Mouse (Mus musculus) spleen, adult 2 months (tissue): Measurements from ENCODE around the gene Rere. TPM values are rescaled to one million over a fixed set of nuclear protein-coding genes. Genes with fewer than 3 reads are reported as not detected.

Experiments
- DNase-seq, 2 experiments: peaks; one replicate each; pipeline versions ENCODE4 v3.0.0 to v3.0.0-alpha.2; 2012 to 2021; ENCODE audit warnings: low spot score in 2 of 2, low read depth in 1 of 2
- H3K27ac ChIP-seq: fragments of 200-500 bp; 2 replicates; pipeline ENCODE4 v1.5.1; 2012; ENCODE audit warnings: low read length, inconsistent platforms; ENCODE audit not compliant: insufficient read depth
- H3K27me3 ChIP-seq: fragments of 200-500 bp; 2 replicates; pipeline ENCODE4 v1.6.1; 2012; ENCODE audit warnings: mild to moderate bottlenecking, moderate library complexity, low read length, inconsistent platforms; ENCODE audit not compliant: control insufficient read depth, insufficient read depth
- H3K36me3 ChIP-seq: fragments of 200-500 bp; 2 replicates; pipeline ENCODE4 v1.6.1; 2012; ENCODE audit warnings: mild to moderate bottlenecking, low read length, inconsistent platforms; ENCODE audit not compliant: control insufficient read depth, insufficient read depth
- H3K4me1 ChIP-seq: fragments of 200-500 bp; 2 replicates; pipeline ENCODE4 v1.6.1; 2011; ENCODE audit warnings: inconsistent platforms; ENCODE audit not compliant: control insufficient read depth, insufficient read depth, insufficient read length
- H3K4me3 ChIP-seq: fragments of 200-500 bp; 2 replicates; pipeline ENCODE4 v1.5.1; 2011; ENCODE audit warnings: mild to moderate bottlenecking, inconsistent platforms; ENCODE audit not compliant: insufficient read depth, insufficient read length; ENCODE audit errors: extremely low read depth
- CTCF ChIP-seq: fragments of 200-500 bp; IDR thresholded peaks from 2 replicates; pipeline ENCODE4 v1.5.1; 2011; ENCODE audit warnings: mild to moderate bottlenecking, inconsistent platforms; ENCODE audit not compliant: insufficient read depth, insufficient read length, insufficient replicate concordance; ENCODE audit errors: extremely low read depth
- POLR2A ChIP-seq: fragments of 200-500 bp; IDR thresholded peaks from 2 replicates; pipeline ENCODE4 v1.6.1; 2011; ENCODE audit warnings: low read depth, low read length, inconsistent platforms
- WGBS: fragments of 180-500 bp; shearing (Covaris S2); methylation state at CpG from one replicate; pipeline ENCODE4 v1.1.7; 2018; 5-methylcytosine and 5-hydroxymethylcytosine counted together
- polyA plus RNA-seq: library from polyadenylated mRNA; depleted of rRNA; stranded (reverse); fragments of >200 nt; gene quantifications from 2 replicates; pipeline ENCODE4 v1.2.3, GENCODE M21; 2012

Rere gene
- polyA plus RNA-seq, 1 experiment = 66.2 TPM

GRCm38 (mm10) chr4:150366510-150367208, 85.2 kb downstream of the Rere start:
- DNase-seq = peak; percentile 49 to 51
- TF ChIP-seq POLR2A (no peak), CTCF (peak; percentile 27; the same call in 1 of the 2 replicates)
- H3K27ac ChIP-seq = no peak overlapping the region
- no peak overlapping the region for H3K4me3 ChIP-seq
- no peaks in the 10 kb centered on the region for H3K36me3 ChIP-seq
- peaks cover 6% of the 10 kb centered on the region; the same call in 1 of the 2 replicates for H3K4me1 ChIP-seq
- 40% methylated on average over 6 of the region's 6 CpGs for WGBS
- H3K27me3 ChIP-seq = no peaks in the 10 kb centered on the region; the same call in 1 of the 2 replicates

DNA sequence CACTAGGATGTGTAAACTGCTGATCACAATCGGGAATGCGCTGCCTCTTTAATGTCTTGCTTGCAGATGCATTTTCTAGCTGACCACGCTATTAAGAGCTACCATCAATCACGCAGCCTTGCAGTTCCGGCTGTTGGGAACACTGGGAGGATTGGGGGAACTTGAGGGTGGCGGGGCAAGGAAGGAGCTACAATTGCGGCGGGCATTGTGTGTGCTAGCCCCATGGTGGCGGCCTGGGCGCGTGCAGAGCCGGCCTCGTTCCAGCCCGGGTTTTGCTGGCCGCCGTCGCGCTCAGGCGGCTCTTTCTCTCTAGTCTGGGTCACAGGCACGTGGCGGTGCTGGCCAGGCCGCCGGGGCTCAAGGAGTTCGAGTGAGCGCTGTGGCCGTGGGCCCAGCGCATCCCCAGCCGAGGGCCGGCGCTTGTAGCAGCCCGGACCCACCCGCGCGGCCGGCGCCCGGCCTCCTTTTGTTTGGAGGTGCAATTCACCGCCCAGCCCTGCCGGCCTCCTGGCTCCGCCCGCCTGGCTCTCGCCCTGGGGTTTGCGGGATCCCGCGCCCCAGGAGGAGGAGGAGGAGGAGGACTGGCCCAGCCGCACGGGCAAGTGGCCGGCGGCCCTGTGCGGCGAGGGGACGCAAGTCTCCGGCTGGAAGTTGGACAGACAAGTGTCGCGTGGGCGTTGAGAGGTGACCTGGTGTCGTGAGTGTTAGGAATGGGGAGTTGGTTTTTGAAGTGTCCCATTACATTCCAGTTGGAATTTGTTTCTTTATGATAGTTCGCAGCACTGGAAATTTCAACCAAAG, 90.3 kb downstream of the Rere start:
- no peaks in the 10 kb centered on the region for H3K36me3 ChIP-seq
- H3K27ac ChIP-seq = no peak overlapping the region; the same call in 1 of the 2 replicates
- TF ChIP-seq POLR2A (no peak), CTCF (peak; percentile 17; the same call in 1 of the 2 replicates)
- DNase-seq = peak; percentile 31 to 76
- peaks cover 2% of the 10 kb centered on the region; the same call in 1 of the 2 replicates for H3K27me3 ChIP-seq
- H3K4me1 ChIP-seq = peaks cover 17% of the 10 kb centered on the region
- WGBS = 2% methylated on average over 58 of the region's 58 CpGs
- peak overlapping the region; percentile 65 for H3K4me3 ChIP-seq

- Histone ChIP-seq H3K36me3 (no peaks in the 10 kb centered on the region), H3K27me3 (peaks cover 2% of the 10 kb centered on the region; the same call in 1 of the 2 replicates), H3K4me3 (peak overlapping the region; percentile 3), H3K27ac (no peak overlapping the region), H3K4me1 (peaks cover 15% of the 10 kb centered on the region)
- TF ChIP-seq POLR2A (no peak), CTCF (no peak)
- WGBS = 23% methylated on average over 3 of the region's 3 CpGs
- DNase-seq = no peak
Measured at GRCm38 (mm10) chr4:150372631-150373041, 91.2 kb downstream of the Rere start.

DNA sequence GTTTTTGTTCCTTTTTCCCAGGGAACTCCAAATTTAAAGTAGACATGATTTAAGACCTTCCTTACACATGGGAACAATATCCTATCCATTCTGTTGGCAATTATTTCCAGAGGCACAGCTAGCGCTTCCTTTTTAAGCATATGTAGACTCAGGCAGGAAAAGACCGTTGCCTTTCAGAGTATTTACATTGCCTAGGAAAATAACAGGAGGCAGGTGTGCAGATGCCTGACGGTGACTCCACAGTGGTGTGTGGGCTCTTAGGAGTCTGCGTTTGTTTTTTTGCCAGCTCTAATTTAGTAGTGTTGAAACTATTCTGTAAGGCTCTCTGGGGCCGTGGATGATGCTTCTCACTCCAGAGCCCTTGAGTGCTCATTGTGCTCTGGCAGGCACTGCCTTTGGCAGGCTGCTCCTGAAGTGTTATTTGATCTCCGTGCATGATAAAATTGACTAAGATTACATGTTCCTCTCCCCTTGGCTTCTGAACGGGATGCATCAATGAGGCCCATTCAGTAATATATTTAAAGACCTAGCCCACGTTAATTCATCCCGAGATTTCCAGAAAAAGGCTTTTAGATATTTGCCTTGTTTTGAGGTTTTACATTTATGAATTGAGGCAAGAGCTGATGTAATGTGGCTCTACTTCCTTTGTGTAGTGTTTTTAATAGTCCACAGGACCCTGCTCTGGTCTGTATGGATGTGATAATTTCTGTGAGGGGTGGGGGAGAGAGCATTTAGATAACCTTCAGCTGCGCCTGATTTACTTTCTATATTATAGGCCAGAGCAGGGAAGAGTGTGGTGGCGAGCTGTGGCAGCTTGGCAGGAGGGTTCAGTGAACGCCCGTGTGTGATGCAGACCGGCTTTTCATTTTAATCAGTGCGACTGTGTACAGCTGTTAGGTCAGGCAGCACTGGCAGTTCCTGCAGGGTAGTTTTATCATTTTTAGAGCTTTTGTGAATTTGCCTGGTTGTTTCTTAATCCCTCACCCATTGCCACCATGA, 92.0 kb downstream of the Rere start:
- peaks cover 15% of the 10 kb centered on the region for H3K4me1 ChIP-seq
- H3K27me3 ChIP-seq = peaks cover 2% of the 10 kb centered on the region; the same call in 1 of the 2 replicates
- no peak overlapping the region for H3K27ac ChIP-seq
- WGBS = 14% methylated on average over 15 of the region's 15 CpGs
- DNase-seq = no peak
- TF ChIP-seq POLR2A (no peak), CTCF (no peak)
- no peak overlapping the region for H3K4me3 ChIP-seq
- no peaks in the 10 kb centered on the region for H3K36me3 ChIP-seq

GRCm38 (mm10) chr4:150374651-150375447, 93.4 kb downstream of the Rere start:
- H3K27me3 ChIP-seq = peaks cover 2% of the 10 kb centered on the region; the same call in 1 of the 2 replicates

More at GRCm38 (mm10) chr4:150374651-150375447, 93.4 kb downstream of the Rere start:
- 49% methylated on average over 9 of the region's 9 CpGs for WGBS
- H3K4me1 ChIP-seq = peaks cover 15% of the 10 kb centered on the region
- no peak overlapping the region for H3K27ac ChIP-seq
- TF ChIP-seq POLR2A = no peak
- TF ChIP-seq CTCF = no peak
- no peak for DNase-seq
- H3K36me3 ChIP-seq = no peaks in the 10 kb centered on the region
- no peak overlapping the region for H3K4me3 ChIP-seq
